Mouse (Mus musculus): ENCODE measurements around the gene Bhlha15. TPM values are rescaled to one million over a fixed set of nuclear protein-coding genes. Genes with fewer than 3 reads are reported as not detected.

Gene Bhlha15
- total RNA-seq (2023), result 1 to 10 TPM in 1 of 2 experiments, under 1 TPM in 1; 0.37 to 1.3 TPM

GRCm38 (mm10) chr5:144189950-144190583 lies at the start of gene Bhlha15:
TSS of gene Bhlha15 (plus strand) at chr5:144190286.

GRCm38 (mm10) chr5:144223503-144223862 lies 33.4 kb downstream of the Bhlha15 start, which contains the start of gene Tecpr1:
TSS of gene Tecpr1 (minus strand) at chr5:144223615.

Other genes with a start within 250 kb of the Bhlha15 start
- 10 to 100 TPM; 48.8 to 49.8 TPM for gene Ccz1, start 175.4 kb upstream of the Bhlha15 start, total RNA-seq (2023)
- gene Ocm, start 163.6 kb upstream of the Bhlha15 start, total RNA-seq (2023), result not detected
- 10 to 100 TPM; 56.0 to 56.4 TPM for gene Lmtk2, start 89.8 kb upstream of the Bhlha15 start, total RNA-seq (2023)
- 10 to 100 TPM; 21.8 to 27.1 TPM for gene Tecpr1, start 33.3 kb downstream of the Bhlha15 start, total RNA-seq (2023)
- gene Bri3, start 54.2 kb downstream of the Bhlha15 start, total RNA-seq (2023), result 10 to 100 TPM; 62.3 to 63.7 TPM
- not detected for gene Baiap2l1, start 167.8 kb downstream of the Bhlha15 start, total RNA-seq (2023)